Mouse (Mus musculus) erythroblast, adult 5-6 weeks (primary cell): ENCODE data around the gene Vmn1r66. TPM values are rescaled to one million over a fixed set of nuclear protein-coding genes. Genes with fewer than 3 reads are reported as not detected.
"Not testable (repeated sequence)": the region's sequence is repeated elsewhere in the genome, so short reads cannot be mapped to it uniquely, and the experiment has no call there.

Source experiments
- ATAC-seq: replicated peaks from 2 replicates; pipeline ENCODE4 v1.8.0; 2016; ENCODE audit warnings: moderate number of reproducible peaks, mild to moderate bottlenecking, moderate TSS enrichment, inconsistent platforms; ENCODE audit not compliant: poor library complexity, low FRiP score, severe bottlenecking
- total RNA-seq, 2 experiments: library from RNA; stranded (forward) in 1 of 2; stranded (reverse) in 1 of 2; fragments of 150-400 nt in 1 of 2; fragments of 200-764, 138-1000 nt in 1 of 2; gene quantifications; 2 replicates each; pipeline versions ENCODE4 v1.2.3 to v1.2.4; 2015 to 2017; ENCODE audit warnings: low replicate concordance in 2 of 2

Vmn1r66 gene
- total RNA-seq (2015; ENCODE audit: low replicate concordance) (not detected in 2 replicates), total RNA-seq (2017; ENCODE audit: low replicate concordance) (0.26 TPM in 1 of 2 replicates, not detected in the other)

GRCm38 (mm10) chr7:10277906-10278305 is at the start of gene Vmn1r66:
Gene Vmn1r66 (minus strand): TSS chr7:10278006.
- no peak for ATAC-seq

- not testable (repeated sequence) for ATAC-seq
Observed at GRCm38 (mm10) chr7:10325462-10325861, 47.7 kb upstream of the Vmn1r66 start.

GRCm38 (mm10) chr7:10252075-10252474 is 25.7 kb downstream of the Vmn1r66 start:
- ATAC-seq = no peak

GRCm38 (mm10) chr7:10249146-10249545 is 28.7 kb downstream of the Vmn1r66 start:
- ATAC-seq = no peak

Other genes with a start within 250 kb of the Vmn1r66 start
- gene Vmn2r50, start 224.7 kb downstream of the Vmn1r66 start, total RNA-seq (2015; ENCODE audit: low replicate concordance) = not detected in 2 replicates
- gene Vmn2r50, start 224.7 kb downstream of the Vmn1r66 start, total RNA-seq (2017; ENCODE audit: low replicate concordance) = not detected in 2 replicates
- gene Vmn2r51, start 172.3 kb downstream of the Vmn1r66 start, total RNA-seq (2015; ENCODE audit: low replicate concordance) = not detected in 2 replicates
- gene Vmn2r51, start 172.3 kb downstream of the Vmn1r66 start, total RNA-seq (2017; ENCODE audit: low replicate concordance) = not detected in 2 replicates
- not detected in 2 replicates for gene Vmn2r52, start 101.4 kb downstream of the Vmn1r66 start, total RNA-seq (2015; ENCODE audit: low replicate concordance)
- not detected in 2 replicates for gene Vmn2r52, start 101.4 kb downstream of the Vmn1r66 start, total RNA-seq (2017; ENCODE audit: low replicate concordance)
- not detected in 2 replicates for gene Vmn1r67, start 165.3 kb upstream of the Vmn1r66 start, total RNA-seq (2015; ENCODE audit: low replicate concordance)
- gene Vmn1r67, start 165.3 kb upstream of the Vmn1r66 start, total RNA-seq (2017; ENCODE audit: low replicate concordance) = not detected in 2 replicates
- gene Zik1, start 217.4 kb upstream of the Vmn1r66 start, total RNA-seq (2015; ENCODE audit: low replicate concordance) = 0.77 and 1.7 TPM in 2 replicates
- gene Zik1, start 217.4 kb upstream of the Vmn1r66 start, total RNA-seq (2017; ENCODE audit: low replicate concordance) = 0.28 and 0.43 TPM in 2 replicates